Mouse (Mus musculus): ENCODE measurements at regions not wholly inside any gene's neighbourhood (a gene's known extent, or its start where the extent isn't known, plus 50 kb on each side); places are given as distances from the start of the nearest gene placed in this dataset.

- H3K9ac ChIP-seq: no peak overlapping the region
- 54% methylated on average over 4 of the region's 4 CpGs for WGBS
- no peak for ATAC-seq (ENCODE audit: low read depth)
Observed at GRCm38 (mm10) chr12:106961991-106962390, 526.4 kb upstream of the 3110018I06Rik start.

GRCm38 (mm10) chr12:106963762-106964161 lies 524.7 kb upstream of the 3110018I06Rik start:
- Histone ChIP-seq H3K36me3 (no peaks in the 10 kb centered on the region), H3K4me1 (replicated peaks) (no peaks in the 10 kb centered on the region), H3K9ac (no peak overlapping the region), H3K4me3 (no peak overlapping the region), H3K4me2 (no peak overlapping the region), H3K27me3 (no peaks in the 10 kb centered on the region), H3K27ac (replicated peaks) (no peak overlapping the region), H3K9me3 (no peaks in the 10 kb centered on the region)
- WGBS: 66% methylated on average over 5 of the region's 5 CpGs
- no peak for ATAC-seq (ENCODE audit: low read depth)

More at GRCm38 (mm10) chr12:106961991-106962390, 526.4 kb upstream of the 3110018I06Rik start:
- no peak overlapping the region for H3K4me2 ChIP-seq
- H3K4me1 ChIP-seq (replicated peaks): peaks cover 1% of the 10 kb centered on the region; the same call in 1 of the 2 replicates
- H3K36me3 ChIP-seq: no peaks in the 10 kb centered on the region
- H3K9me3 ChIP-seq: no peaks in the 10 kb centered on the region
- no peak overlapping the region for H3K27ac ChIP-seq (replicated peaks)
- no peaks in the 10 kb centered on the region for H3K27me3 ChIP-seq
- no peak overlapping the region for H3K4me3 ChIP-seq

- Histone ChIP-seq H3K9me3 (no peaks in the 10 kb centered on the region), H3K4me1 (replicated peaks) (no peaks in the 10 kb centered on the region), H3K27ac (replicated peaks) (no peak overlapping the region), H3K4me2 (no peak overlapping the region), H3K36me3 (no peaks in the 10 kb centered on the region), H3K27me3 (no peaks in the 10 kb centered on the region), H3K9ac (no peak overlapping the region), H3K4me3 (no peak overlapping the region)
- ATAC-seq (ENCODE audit: low read depth): no peak
- 56% methylated on average over 5 of the region's 5 CpGs for WGBS
Observed at GRCm38 (mm10) chr12:106969873-106970272, 518.6 kb upstream of the 3110018I06Rik start.

- H3K36me3 ChIP-seq: no peaks in the 10 kb centered on the region
- H3K9ac ChIP-seq: no peak overlapping the region
- no peaks in the 10 kb centered on the region for H3K4me1 ChIP-seq (replicated peaks)
- H3K4me2 ChIP-seq: no peak overlapping the region
- no peak for ATAC-seq (ENCODE audit: low read depth)
- no peaks in the 10 kb centered on the region for H3K9me3 ChIP-seq
- H3K27ac ChIP-seq (replicated peaks): no peak overlapping the region
- 77% methylated on average over 3 of the region's 3 CpGs for WGBS
- no peaks in the 10 kb centered on the region for H3K27me3 ChIP-seq
- H3K4me3 ChIP-seq: no peak overlapping the region
Observed at GRCm38 (mm10) chr12:106992421-106992820, 496.0 kb upstream of the 3110018I06Rik start.

- Histone ChIP-seq H3K9me3 (no peaks in the 10 kb centered on the region), H3K4me2 (no peak overlapping the region), H3K27me3 (no peaks in the 10 kb centered on the region), H3K27ac (replicated peaks) (no peak overlapping the region), H3K9ac (no peak overlapping the region), H3K4me3 (no peak overlapping the region), H3K4me1 (replicated peaks) (no peaks in the 10 kb centered on the region), H3K36me3 (no peaks in the 10 kb centered on the region)
- ATAC-seq (ENCODE audit: low read depth): no peak
- 68% methylated on average over 4 of the region's 4 CpGs for WGBS
Observed at GRCm38 (mm10) chr12:106993011-106993410, 495.4 kb upstream of the 3110018I06Rik start.

GRCm38 (mm10) chr12:107010995-107011786 lies 477.2 kb upstream of the 3110018I06Rik start:
- Histone ChIP-seq H3K9me3 (no peaks in the 10 kb centered on the region), H3K36me3 (no peaks in the 10 kb centered on the region), H3K27ac (replicated peaks) (no peak overlapping the region), H3K4me2 (no peak overlapping the region), H3K27me3 (no peaks in the 10 kb centered on the region), H3K9ac (no peak overlapping the region), H3K4me1 (replicated peaks) (peaks cover 12% of the 10 kb centered on the region), H3K4me3 (no peak overlapping the region)
- 61% methylated on average over 20 of the region's 20 CpGs for WGBS
- no peak for ATAC-seq (ENCODE audit: low read depth)

GRCm38 (mm10) chr12:107016801-107017200 lies 471.6 kb upstream of the 3110018I06Rik start:
- Histone ChIP-seq H3K4me2 (no peak overlapping the region), H3K9ac (no peak overlapping the region), H3K27me3 (no peaks in the 10 kb centered on the region), H3K27ac (replicated peaks) (no peak overlapping the region), H3K4me1 (replicated peaks) (no peaks in the 10 kb centered on the region), H3K4me3 (no peak overlapping the region), H3K36me3 (no peaks in the 10 kb centered on the region), H3K9me3 (no peaks in the 10 kb centered on the region)
- 71% methylated on average over 2 of the region's 2 CpGs for WGBS
- ATAC-seq (ENCODE audit: low read depth): no peak

- Histone ChIP-seq H3K36me3 (no peaks in the 10 kb centered on the region), H3K4me1 (replicated peaks) (no peaks in the 10 kb centered on the region), H3K4me2 (no peak overlapping the region), H3K27ac (replicated peaks) (no peak overlapping the region), H3K9me3 (no peaks in the 10 kb centered on the region), H3K4me3 (no peak overlapping the region), H3K27me3 (no peaks in the 10 kb centered on the region), H3K9ac (no peak overlapping the region)
- ATAC-seq (ENCODE audit: low read depth): no peak
- 90% methylated on average over 1 of the region's 1 CpGs for WGBS
Observed at GRCm38 (mm10) chr12:107021806-107022205, 466.6 kb upstream of the 3110018I06Rik start.

- H3K9ac ChIP-seq: no peak overlapping the region
- H3K36me3 ChIP-seq: no peaks in the 10 kb centered on the region
- H3K9me3 ChIP-seq: no peaks in the 10 kb centered on the region
- no peak overlapping the region for H3K4me2 ChIP-seq
- ATAC-seq (ENCODE audit: low read depth): no peak
- H3K27me3 ChIP-seq: peaks cover 12% of the 10 kb centered on the region
- 84% methylated on average over 5 of the region's 5 CpGs for WGBS
- H3K27ac ChIP-seq (replicated peaks): no peak overlapping the region
- H3K4me1 ChIP-seq (replicated peaks): peaks cover 8% of the 10 kb centered on the region; the same call in 1 of the 2 replicates
- H3K4me3 ChIP-seq: no peak overlapping the region
Observed at GRCm38 (mm10) chr12:107026821-107027220, 461.6 kb upstream of the 3110018I06Rik start.

GRCm38 (mm10) chr12:107027842-107028549 lies 460.4 kb upstream of the 3110018I06Rik start:
- WGBS: 31% methylated on average over 23 of the region's 23 CpGs
- H3K9me3 ChIP-seq: no peaks in the 10 kb centered on the region
- no peak overlapping the region for H3K27ac ChIP-seq (replicated peaks)
- peak overlapping the region; percentile 21 for H3K4me2 ChIP-seq
- no peak for ATAC-seq (ENCODE audit: low read depth)
- H3K9ac ChIP-seq: no peak overlapping the region
- H3K27me3 ChIP-seq: peaks cover 12% of the 10 kb centered on the region
- H3K36me3 ChIP-seq: no peaks in the 10 kb centered on the region
- H3K4me3 ChIP-seq: no peak overlapping the region
- peaks cover 8% of the 10 kb centered on the region; the same call in 1 of the 2 replicates for H3K4me1 ChIP-seq (replicated peaks)

GRCm38 (mm10) chr12:107028985-107029384 lies 459.4 kb upstream of the 3110018I06Rik start:
- H3K4me1 ChIP-seq (replicated peaks): peaks cover 8% of the 10 kb centered on the region; the same call in 1 of the 2 replicates
- no peak for ATAC-seq (ENCODE audit: low read depth)
- H3K9me3 ChIP-seq: no peaks in the 10 kb centered on the region
- H3K36me3 ChIP-seq: no peaks in the 10 kb centered on the region
- H3K4me2 ChIP-seq: no peak overlapping the region
- 34% methylated on average over 1 of the region's 1 CpGs for WGBS
- peaks cover 12% of the 10 kb centered on the region for H3K27me3 ChIP-seq
- no peak overlapping the region for H3K27ac ChIP-seq (replicated peaks)
- no peak overlapping the region for H3K9ac ChIP-seq
- no peak overlapping the region for H3K4me3 ChIP-seq

GRCm38 (mm10) chr12:107036357-107036756 lies 452.1 kb upstream of the 3110018I06Rik start:
- no peak overlapping the region for H3K9ac ChIP-seq
- no peaks in the 10 kb centered on the region for H3K9me3 ChIP-seq
- WGBS: 74% methylated on average over 6 of the region's 6 CpGs
- no peak overlapping the region for H3K4me3 ChIP-seq
- H3K36me3 ChIP-seq: no peaks in the 10 kb centered on the region
- H3K4me1 ChIP-seq (replicated peaks): no peaks in the 10 kb centered on the region
- H3K4me2 ChIP-seq: no peak overlapping the region
- no peaks in the 10 kb centered on the region for H3K27me3 ChIP-seq
- no peak for ATAC-seq (ENCODE audit: low read depth)
- H3K27ac ChIP-seq (replicated peaks): no peak overlapping the region
